Mouse (Mus musculus) splenic B cell, adult 2 months (primary cell): ENCODE measurements around the gene Csrp1.
A peak's percentile ranks its signal among the peaks of the same experiment; 100 is the strongest.

Source experiments
- DNase-seq: peaks from one replicate; pipeline ENCODE4 v3.0.0-alpha.2; 2011; ENCODE audit warnings: low read depth, low spot score
- H3K27me3 ChIP-seq: 2 replicates; pipeline ENCODE4 v1.6.1; 2012; ENCODE audit warnings: mild to moderate bottlenecking, low read length, moderate library complexity, mixed read lengths; ENCODE audit not compliant: control insufficient read depth, poor library complexity, insufficient read depth, severe bottlenecking
- H3K36me3 ChIP-seq: 2 replicates; pipeline ENCODE4 v1.6.1; 2012; ENCODE audit warnings: mild to moderate bottlenecking, low read length, moderate library complexity, mixed read lengths; ENCODE audit not compliant: control insufficient read depth, poor library complexity, insufficient read depth, severe bottlenecking

Csrp1 gene

DNA sequence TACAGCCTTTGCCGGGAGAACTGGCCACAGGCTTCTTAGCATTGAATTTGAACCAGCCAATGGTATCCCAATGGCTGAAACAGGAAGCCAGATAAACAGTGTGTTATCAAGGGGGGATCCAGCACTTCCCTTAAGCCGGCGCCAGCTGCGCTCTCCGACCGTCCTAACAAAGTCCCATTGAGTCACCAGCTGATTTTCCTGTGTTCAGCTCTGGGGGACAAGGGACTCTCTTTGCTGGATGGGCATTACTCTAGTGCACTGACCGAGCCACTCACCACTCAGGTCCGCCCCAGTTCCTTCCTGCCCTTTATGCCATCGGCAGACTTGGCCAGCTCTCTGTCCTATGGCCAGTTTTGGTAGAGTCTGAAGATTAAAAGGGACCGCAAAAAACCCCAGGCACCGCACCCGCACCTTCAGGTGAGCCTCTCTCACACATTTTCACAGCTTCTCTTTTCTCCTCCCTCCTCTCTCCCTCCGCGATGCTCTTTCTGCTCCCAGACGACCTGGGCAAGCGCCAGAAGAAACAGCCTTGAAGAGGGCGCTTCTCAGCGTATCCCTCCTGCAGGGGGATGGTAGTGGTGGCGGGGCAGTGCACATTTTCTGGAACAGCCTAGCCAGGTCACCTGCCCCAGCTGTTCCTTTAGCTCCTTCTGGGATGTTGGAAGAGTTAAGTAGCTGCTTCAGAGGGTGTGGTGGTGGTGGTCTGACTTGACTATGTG lies 32.9 kb upstream of the Csrp1 start:
- DNase-seq = no peak

DNA sequence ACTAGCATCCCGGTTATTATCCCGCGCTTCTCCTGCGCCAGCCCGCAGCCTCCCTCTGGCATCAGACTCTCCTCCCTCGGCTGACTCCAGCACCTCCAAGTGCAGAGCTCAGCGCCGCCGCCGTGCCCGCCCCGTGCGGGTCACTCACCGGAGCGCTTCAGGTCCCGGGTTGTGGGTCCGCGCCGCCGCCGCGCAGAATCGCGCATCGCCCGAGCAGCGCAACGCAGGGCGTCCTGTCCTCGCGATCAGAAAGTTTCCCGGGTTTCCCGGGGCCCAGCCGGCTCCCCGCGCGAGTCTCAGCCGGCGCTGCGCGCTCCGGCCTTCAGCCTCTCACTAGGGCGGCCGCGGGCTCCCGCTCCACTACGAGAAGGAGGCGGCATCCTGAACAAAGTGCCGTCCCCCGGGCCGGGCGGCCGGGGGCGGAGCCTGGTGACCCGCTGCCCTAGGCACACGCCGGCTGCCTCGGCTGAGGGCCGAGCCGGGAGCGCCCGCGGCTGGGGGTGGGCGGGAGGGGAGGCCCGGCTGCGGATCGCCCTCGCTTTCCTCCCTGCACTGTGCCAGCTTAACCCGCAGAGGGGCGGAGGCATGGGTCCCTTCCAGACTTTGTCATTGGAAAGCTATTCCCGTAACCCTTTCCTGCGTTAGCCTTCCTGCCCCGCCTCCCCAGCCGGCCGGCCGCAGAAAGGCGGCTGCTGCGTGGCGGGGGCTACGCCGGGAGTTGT lies 31.9 kb upstream of the Csrp1 start:
- H3K27me3 ChIP-seq = peaks cover 3% of the 10 kb centered on the region
- DNase-seq = peak; percentile 29
- no peaks in the 10 kb centered on the region for H3K36me3 ChIP-seq

More for the DNA sequence above, 32.9 kb upstream of the Csrp1 start:
- H3K27me3 ChIP-seq = peaks cover 3% of the 10 kb centered on the region
- H3K36me3 ChIP-seq = no peaks in the 10 kb centered on the region

DNA sequence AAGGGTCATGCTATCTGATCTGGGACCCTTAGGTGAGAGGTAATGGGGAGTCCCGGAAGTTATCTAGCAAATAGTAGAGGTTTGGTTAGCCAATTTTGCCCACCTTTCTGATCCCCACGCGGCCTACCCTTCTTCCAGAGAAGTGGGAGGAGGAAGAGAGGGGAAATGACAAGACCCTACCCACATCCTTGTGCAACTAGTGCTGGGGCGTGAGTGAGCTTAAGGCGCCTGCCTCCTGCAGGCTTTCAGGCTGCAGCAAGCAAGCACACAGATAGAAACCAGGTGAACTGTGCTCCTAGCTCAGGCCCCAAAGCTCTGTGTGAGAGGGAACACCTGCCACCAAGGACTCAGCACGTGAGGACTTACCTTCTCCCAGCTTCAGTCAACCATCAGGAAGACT lies 31.2 kb upstream of the Csrp1 start:
- peaks cover 3% of the 10 kb centered on the region for H3K27me3 ChIP-seq
- DNase-seq = no peak
- no peaks in the 10 kb centered on the region for H3K36me3 ChIP-seq

DNA sequence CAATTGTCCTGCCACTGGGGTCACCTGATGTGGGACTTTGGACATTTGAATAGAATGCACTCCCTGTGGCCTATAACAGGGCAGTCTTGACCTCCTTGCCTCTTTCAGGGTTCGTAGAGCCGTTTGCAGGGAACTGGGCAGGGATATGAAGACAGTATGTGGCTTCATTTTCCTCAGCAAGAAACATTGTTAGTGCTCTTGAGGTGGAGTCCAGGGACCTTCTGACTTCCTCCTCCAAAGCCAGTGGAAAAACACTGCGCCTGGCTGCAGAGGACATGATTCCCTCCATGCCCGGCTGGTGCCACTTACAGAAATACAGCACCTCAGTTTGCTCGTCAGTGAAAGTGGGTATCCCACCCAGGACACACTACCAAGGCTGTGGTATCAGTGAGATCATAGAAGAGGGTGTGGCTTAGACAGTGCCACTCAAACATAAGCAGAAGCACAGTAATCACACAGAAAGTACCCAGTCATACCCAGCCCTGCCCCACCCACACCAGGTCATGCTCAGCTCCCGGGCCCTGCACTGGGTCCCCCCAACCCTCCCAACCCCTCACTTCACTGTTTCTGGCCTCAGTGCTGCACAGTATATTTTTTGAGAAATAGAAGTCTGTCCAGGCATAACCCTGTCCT lies 29.0 kb upstream of the Csrp1 start:
- DNase-seq = no peak
- H3K27me3 ChIP-seq = peaks cover 3% of the 10 kb centered on the region

DNA sequence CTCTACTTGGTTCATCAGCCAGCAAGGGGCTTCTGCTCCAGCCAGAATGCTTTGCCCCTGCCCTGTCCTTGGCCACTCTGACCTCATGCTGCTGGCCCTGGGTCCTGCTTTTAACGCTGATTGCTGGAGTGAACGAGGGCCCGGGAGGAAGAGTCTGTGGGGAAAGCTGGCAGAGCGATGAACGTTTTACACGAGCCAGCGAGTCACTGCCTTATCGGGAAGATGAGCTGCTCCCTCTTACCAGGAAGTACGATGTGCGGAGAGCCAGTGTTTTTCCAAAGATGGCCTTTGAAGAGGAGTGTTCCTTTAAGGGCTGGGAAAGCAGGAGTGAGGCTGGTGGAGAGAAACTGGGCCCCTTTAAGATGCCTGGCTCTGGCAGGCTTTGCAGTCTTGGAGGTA lies 28.4 kb upstream of the Csrp1 start:
- Histone ChIP-seq H3K27me3 (peaks cover 3% of the 10 kb centered on the region), H3K36me3 (no peaks in the 10 kb centered on the region)
- DNase-seq = no peak

More for the DNA sequence above, 29.0 kb upstream of the Csrp1 start:
- no peaks in the 10 kb centered on the region for H3K36me3 ChIP-seq

DNA sequence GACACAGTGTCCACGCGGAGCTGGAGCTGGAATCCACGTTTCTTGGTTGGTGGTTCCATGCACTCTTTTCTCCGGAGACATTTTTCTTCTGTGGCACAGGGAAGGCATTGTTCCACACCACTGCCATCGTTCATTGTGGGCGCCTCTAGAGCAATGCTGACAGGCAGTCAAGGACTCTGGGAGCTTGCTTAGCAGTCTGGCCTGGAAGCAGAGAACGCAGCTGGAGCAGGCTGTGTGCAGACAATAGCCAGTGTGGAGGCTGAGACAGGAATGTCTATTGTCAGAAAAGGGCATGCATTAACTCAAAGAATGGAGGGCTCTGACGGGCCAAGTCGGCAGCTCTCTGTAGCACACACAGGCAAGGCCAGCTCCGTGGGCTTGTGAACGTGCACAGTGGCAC lies 25.7 kb upstream of the Csrp1 start:
- Histone ChIP-seq H3K36me3 (no peaks in the 10 kb centered on the region), H3K27me3 (no peaks in the 10 kb centered on the region)
- no peak for DNase-seq

DNA sequence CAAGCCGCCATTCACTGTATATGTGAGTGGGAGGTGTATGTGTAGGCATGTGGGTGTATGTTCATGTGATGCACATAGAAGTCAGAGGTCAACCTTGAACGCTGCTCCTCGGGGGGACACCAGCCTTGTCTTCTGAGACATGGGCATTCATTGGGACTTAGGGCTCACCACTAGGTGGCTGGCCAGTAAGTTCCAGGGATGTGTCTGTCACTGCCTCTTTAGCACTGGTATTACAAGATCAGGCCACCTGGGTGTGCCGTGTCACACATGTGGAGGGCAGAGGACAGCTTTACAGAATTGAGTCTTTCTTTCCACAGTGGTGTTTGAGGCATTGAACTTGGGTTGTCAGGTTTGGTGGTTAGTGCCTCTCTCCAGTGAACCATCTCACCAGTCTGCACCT lies 22.4 kb upstream of the Csrp1 start:
- Histone ChIP-seq H3K36me3 (no peaks in the 10 kb centered on the region), H3K27me3 (no peaks in the 10 kb centered on the region)
- no peak for DNase-seq

DNA sequence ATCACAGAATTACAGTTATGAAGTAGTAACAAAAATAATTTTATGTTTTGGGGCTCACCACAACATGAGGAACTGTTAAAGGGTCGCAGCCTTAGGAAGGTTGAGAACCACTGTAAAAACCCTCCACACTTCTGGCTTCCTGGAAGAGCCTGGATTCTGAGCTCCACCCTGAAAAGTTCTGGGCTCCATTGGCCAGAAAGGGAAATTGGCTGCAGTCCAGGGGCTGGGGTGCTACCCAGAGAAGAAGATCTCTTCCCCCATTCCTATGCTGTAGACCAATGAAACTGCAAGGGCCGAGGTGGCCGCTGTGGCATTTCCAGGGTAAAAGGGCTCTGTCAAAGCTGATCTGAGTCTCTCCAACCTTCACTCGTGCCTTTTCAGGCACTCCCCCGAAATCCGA lies 21.8 kb upstream of the Csrp1 start:
- Histone ChIP-seq H3K27me3 (no peaks in the 10 kb centered on the region), H3K36me3 (no peaks in the 10 kb centered on the region)
- no peak for DNase-seq

DNA sequence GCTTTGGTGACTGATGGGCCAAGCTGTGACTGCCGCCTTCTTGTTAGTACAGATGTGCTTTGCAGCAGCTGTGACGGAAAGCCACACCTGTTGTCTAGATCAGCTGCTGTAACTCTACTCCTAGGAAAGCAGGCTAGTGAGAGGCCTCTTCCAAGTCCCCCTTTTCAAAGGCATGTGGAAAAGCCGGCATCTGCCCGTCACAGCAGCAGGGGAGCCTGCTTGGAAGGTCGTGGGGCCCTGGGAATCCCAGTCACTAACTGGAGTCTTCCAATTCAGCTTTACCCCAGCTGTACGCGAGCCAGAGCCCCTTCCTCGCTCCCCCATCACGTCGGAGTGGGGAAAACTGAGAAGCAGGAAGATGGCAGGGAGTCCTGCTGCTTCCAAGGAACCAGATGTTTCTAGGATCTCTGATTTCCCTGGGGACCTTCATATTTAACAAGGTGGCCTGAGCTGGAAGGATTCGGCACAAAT lies 21.4 kb upstream of the Csrp1 start:
- no peaks in the 10 kb centered on the region for H3K36me3 ChIP-seq
- no peak for DNase-seq
- H3K27me3 ChIP-seq = no peaks in the 10 kb centered on the region

DNA sequence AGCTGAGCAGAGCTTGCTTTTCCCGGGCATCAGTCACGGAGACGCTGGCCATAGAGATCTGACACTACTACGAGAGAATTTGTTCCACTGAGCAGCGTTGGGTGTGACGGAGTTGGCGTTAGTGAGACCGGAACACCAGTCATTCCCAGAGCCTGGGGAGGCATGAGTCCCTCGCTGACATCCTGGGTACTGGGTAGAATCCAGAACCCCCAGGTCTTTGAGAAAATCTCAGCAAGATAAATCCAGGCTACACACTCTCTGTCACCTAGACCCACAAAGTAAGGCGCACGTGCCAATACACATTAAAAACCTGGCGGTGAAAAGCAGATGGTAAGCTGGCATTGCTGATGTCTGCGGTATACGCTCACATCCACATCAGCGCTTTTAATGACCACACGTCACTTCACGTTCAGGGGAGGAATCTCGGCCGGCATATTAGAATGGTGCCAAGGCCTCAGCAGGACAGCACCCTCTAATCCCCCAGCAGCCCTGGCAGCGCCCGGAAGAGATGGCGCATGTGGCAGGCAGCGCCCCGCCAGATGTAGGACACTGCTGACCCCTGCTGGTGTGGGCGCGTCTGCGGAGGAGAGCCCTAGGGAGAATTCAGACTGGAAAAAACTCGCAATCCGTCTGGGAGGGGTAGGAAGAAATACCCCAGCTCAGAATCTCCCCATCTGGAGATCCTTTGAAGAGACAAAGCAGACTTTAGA lies 20.7 kb upstream of the Csrp1 start:
- DNase-seq = peak; percentile 28
- H3K36me3 ChIP-seq = no peaks in the 10 kb centered on the region

DNA sequence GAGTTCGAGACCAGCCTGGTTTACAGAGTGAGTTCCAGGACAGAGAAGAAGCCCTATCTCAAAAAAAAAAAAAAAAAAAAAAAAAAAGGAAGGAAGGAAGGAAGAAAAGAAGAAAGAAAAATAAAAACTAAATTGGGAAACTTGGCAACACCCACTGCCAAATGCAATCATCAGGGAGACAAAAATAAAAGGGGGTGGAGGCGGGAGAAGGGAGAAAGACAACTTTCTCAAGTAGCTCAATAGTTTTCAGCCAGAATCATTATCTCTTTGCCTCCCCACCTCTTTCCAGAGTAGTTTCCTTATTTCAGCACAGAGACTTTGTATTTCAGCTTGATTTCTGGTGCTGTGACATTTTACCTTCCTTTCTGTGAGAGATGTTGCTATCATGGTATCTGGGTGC lies 20.0 kb upstream of the Csrp1 start:
- H3K36me3 ChIP-seq = no peaks in the 10 kb centered on the region
- no peaks in the 10 kb centered on the region for H3K27me3 ChIP-seq
- no peak for DNase-seq

More for the DNA sequence above, 20.7 kb upstream of the Csrp1 start:
- H3K27me3 ChIP-seq = no peaks in the 10 kb centered on the region

DNA sequence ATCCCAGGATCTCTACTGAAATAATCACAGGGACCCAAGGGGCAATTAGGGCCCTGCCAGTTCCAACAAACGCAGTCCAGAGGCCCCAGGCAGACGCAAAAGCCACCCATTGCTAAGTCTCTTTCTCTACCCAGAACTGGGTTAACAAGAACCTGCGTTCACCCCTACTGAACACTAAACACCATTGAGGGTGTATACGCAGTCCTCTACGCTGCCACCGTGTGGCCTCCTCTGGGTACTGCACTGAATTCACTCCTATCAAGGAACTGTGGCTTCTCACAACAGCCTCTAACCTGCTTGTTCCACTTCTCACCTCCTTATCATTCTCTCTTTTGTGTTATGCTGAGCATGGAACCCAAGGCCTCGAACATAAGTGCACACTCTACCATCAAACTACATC lies 19.3 kb upstream of the Csrp1 start:
- no peaks in the 10 kb centered on the region for H3K27me3 ChIP-seq
- no peaks in the 10 kb centered on the region for H3K36me3 ChIP-seq
- peak; percentile 85 for DNase-seq

DNA sequence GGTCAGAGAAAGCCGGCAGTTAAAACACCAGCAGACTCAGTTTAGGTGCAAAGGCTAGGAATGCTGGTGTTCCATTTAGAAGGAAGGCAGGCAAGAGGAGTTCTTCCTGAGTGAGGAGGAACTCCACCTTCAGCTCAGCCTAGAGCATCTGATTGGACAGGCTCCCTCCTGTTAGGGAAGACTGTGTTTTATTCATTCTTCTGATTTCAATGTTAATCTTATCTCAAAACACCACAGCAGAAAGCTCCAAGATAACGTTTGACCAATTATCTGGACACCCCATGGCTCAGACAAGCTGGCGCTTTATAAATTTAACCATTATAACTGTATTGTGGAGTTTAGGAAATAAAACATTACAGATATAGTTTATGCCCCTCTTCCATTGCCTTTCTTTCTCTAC lies 18.5 kb upstream of the Csrp1 start:
- no peak for DNase-seq
- H3K36me3 ChIP-seq = no peaks in the 10 kb centered on the region

DNA sequence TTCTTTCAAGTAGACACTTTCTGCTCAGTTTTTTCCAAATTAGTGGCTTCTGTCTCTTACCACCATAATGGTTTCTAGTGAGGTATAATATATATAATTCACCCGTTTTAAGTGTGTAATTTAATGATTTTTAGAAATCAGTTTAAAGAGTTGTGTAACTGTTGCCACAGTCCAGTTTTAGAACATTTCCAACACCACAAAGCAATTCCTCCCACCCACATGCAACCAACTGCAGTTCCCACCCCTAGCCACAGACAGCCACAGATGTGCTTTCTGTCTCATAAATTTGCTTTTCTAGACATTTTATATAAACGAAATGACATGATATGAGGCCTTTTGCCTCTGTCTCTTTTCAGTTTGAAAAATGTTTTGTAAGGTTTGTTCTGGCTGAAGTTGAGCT lies 17.1 kb upstream of the Csrp1 start:
- no peaks in the 10 kb centered on the region for H3K36me3 ChIP-seq
- H3K27me3 ChIP-seq = no peaks in the 10 kb centered on the region
- DNase-seq = no peak

More for the DNA sequence above, 18.5 kb upstream of the Csrp1 start:
- no peaks in the 10 kb centered on the region for H3K27me3 ChIP-seq
